Mouse (Mus musculus): ENCODE results near the gene Cux1. TPM values are rescaled to one million over a fixed set of nuclear protein-coding genes. Genes with fewer than 3 reads are reported as not detected.
"Not testable (repeated sequence)": the region's sequence is repeated elsewhere in the genome, so short reads cannot be mapped to it uniquely, and the experiment has no call there.

Gene Cux1
- total RNA-seq, 2 experiments from 2014 or later, result 34.5 to 36.4 TPM

DNA sequence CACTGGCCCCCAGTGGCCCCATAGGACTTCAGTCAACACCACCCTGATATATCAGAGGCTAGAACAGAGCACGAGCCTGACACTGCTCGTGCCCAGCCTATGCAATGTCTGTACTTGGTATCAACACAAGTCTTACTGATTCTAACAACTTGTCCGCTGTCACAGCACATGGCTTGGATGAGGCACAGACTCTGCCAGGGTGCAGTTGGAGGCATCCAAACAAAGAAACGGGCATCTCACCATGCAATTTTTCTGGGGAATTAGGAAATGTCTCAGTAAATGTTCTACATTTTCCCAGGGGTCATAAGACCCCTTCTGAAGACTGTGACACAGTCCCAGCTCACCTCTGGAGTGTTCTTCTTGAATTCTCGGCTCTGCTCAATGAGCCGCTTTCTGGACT, 81.9 kb downstream of the Cux1 start:
- TF ChIP-seq CTCF (conservative IDR thresholded peaks at IDR 0.05), result no peak
- Histone ChIP-seq H3K27ac (no peak overlapping the region), H3K4me3 (no peak overlapping the region)
- no peak for DNase-seq (ENCODE audit: low spot score in 2 of 2)

DNA sequence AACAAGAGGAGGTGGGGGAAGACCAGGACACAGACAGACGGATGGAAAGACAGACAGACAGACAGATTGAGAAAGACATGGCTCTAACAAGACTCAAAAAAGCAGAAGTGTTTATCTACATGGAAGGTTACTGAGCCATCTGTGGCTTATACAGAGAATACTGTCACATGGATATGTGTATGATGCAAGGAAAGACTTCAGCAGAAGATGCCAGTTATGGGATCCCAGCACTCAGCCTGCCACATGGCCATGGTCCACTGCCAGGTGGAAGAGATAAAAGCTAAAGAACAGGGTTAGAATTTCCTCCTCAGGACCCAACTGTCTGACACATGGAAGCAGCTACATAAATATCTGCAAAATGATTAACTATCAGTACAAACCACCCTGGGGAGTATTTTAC, 84.9 kb downstream of the Cux1 start:
- DNase-seq (ENCODE audit: low spot score in 2 of 2), result no peak
- Histone ChIP-seq H3K27ac (no peak overlapping the region), H3K4me3 (no peak overlapping the region)
- no peak for TF ChIP-seq CTCF (conservative IDR thresholded peaks at IDR 0.05)

DNA sequence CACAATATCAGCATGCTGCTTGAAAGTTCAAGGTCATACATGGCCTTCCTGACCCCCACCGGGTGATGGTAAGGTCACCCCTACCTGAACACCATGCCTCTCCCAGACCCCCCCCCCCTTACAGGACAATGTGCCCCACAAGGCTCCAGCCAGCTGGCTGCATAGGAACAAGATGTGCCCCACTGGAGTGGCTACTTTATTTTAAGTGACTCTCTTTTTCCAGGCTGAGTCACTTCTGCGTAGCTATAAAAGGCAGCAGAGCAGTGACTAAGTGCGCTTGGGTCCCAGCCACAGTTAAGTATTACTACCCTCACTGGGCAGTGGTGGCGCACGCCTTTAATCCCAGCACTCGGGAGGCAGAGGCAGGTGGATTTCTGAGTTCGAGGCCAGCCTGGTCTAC, 86.7 kb downstream of the Cux1 start:
- no peak overlapping the region for H3K4me3 ChIP-seq
- no peak for TF ChIP-seq CTCF (conservative IDR thresholded peaks at IDR 0.05)
- H3K27ac ChIP-seq, result no peak overlapping the region
- DNase-seq (ENCODE audit: low spot score in 2 of 2), result no peak

DNA sequence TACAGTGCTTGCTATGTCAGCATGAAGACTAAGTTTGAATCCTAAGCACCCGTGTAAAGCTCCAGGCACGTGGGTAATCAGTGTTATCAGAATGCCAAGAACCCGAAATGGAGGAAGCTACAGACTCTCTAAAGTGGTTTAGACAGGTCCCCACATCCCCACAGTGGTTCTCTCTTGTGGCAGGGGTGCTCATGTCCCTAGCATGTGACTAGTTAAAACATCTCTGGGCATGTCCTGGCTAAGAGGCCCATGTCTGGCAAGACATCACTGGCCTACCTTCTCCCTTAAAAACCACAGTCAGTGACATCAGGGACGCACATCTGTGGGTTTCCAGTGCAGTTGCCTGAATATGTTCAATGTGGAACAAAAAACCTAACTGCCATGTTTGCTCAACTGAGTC, 87.5 kb downstream of the Cux1 start:
- Histone ChIP-seq H3K4me3 (no peak overlapping the region), H3K27ac (no peak overlapping the region)
- DNase-seq (ENCODE audit: low spot score in 2 of 2), result no peak
- TF ChIP-seq CTCF (conservative IDR thresholded peaks at IDR 0.05), result no peak

DNA sequence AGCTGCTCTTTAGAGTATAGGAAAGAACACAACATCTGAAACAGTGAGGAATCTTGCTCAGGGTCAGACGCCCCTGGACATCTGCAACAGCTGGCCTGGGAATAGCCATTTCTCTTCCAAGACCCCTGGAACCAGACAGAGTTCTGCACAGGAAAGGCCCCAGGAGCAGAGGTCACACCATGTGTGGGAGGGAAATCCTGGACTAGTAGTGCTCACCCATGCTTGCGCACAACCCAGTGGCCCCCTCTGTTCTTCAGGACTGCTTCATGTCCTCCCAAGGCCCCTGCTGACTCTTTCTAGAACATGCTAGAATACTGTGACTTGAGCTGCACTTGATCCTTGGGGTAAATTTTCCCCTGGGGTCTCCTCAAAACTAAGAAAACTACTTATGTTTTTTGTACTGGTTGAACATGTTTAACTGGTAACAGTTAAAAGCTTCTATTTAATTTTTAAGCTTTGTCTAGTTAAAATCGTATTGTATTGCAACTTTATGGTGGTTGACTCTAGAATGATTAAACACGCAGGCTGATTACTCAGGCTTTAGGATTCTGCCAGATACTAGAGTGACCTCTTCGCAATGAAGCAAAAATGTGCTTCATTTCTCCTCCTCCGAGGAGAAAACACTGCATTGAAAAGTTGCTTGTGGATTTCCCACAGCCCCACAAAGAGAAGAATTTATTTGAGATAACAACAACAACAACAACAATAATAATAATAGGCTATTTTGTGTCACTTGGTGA, 88.1 kb downstream of the Cux1 start:
- no peak for TF ChIP-seq CTCF (conservative IDR thresholded peaks at IDR 0.05)
- no peak overlapping the region for H3K4me3 ChIP-seq
- no peak overlapping the region for H3K27ac ChIP-seq
- no peak for DNase-seq (ENCODE audit: low spot score in 2 of 2)

DNA sequence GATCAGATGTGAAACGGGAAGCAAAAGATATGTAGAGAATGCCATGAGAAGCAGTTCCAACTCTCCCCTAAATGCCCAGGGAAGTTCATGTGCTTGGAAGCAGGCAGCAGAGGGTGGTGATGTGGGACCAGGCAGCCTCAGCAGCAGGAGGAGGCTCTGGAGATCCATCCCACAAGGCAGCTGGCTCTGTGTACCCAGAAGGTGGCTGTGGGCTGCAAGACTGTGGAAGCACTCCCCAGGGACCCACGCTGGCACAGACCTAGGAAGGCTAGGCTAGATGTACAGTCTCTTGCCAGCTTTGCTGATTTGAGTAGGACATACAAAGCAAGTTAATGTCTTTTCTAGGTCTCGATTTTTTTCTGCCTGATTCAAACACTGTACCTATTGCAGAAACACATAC, 91.0 kb downstream of the Cux1 start:
- DNase-seq (ENCODE audit: low spot score in 2 of 2), result peak; percentile 45 to 48
- no peak overlapping the region for H3K27ac ChIP-seq
- TF ChIP-seq CTCF (conservative IDR thresholded peaks at IDR 0.05), result no peak

DNA sequence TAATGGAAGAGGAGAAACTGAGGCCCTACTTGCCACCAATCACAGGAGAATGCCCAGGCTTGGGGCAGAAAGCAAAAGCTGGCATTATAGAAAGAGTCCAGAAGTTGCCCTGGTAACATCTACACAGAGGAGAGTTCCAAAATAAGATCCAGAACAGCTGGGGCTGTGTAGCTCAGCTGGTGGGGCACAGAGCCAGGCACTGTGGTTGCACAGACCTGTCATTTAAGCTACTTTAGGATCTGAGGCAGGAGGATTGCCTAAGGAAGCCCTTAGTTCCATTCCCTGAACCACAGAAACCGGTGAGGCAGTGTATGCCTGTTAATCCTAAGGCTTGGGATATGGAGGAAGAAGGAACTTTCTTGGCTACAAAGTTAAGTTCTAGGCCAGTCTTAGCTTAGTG, 92.1 kb downstream of the Cux1 start:
- no peak overlapping the region for H3K4me3 ChIP-seq
- no peak for TF ChIP-seq CTCF (conservative IDR thresholded peaks at IDR 0.05)
- DNase-seq (ENCODE audit: low spot score in 2 of 2), result no peak
- H3K27ac ChIP-seq, result no peak overlapping the region

More for the DNA sequence above, 91.0 kb downstream of the Cux1 start:
- H3K4me3 ChIP-seq, result no peak overlapping the region

DNA sequence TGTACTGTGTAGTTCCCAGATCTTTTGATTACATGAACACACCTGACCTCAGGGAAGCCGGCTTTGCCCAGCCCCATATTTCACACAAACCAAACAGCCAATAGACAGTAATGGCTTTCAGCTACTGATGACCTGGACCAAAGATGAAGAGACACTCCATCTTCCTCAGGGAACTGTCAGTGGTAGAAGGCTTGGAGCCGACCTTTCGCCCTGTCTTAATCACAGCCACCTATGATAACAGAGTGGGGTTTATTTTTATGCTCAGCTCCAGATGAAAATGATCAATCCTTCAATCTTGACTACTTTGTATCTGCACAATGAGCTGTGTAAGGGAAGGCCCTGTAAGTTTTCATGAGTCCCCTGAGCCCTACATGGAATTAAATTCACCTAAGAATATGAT, 93.2 kb downstream of the Cux1 start:
- DNase-seq (ENCODE audit: low spot score in 2 of 2), result no peak
- Histone ChIP-seq H3K27ac (no peak overlapping the region), H3K4me3 (no peak overlapping the region)
- no peak for TF ChIP-seq CTCF (conservative IDR thresholded peaks at IDR 0.05)

DNA sequence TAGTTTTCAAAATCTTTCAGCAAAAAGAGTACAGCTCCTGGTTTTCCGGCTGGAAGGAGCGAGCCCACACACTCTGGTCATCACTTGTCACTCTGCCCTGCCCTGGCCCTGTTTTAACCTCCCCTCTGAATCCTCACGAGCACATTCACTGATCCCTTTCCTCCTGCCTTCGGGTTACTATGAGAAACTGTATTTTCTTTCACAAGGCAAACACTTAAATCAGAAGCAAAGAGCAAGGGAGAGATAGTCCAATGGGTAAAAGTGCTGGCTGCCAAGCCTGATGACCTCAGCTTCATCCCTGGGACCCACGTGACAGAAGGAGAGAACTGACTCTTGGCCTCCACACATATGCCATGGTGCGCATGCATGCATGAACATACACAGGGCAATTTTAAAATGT, 94.0 kb downstream of the Cux1 start:
- no peak for TF ChIP-seq CTCF (conservative IDR thresholded peaks at IDR 0.05)
- Histone ChIP-seq H3K4me3 (no peak overlapping the region), H3K27ac (no peak overlapping the region)
- DNase-seq (ENCODE audit: low spot score in 2 of 2), result no peak

DNA sequence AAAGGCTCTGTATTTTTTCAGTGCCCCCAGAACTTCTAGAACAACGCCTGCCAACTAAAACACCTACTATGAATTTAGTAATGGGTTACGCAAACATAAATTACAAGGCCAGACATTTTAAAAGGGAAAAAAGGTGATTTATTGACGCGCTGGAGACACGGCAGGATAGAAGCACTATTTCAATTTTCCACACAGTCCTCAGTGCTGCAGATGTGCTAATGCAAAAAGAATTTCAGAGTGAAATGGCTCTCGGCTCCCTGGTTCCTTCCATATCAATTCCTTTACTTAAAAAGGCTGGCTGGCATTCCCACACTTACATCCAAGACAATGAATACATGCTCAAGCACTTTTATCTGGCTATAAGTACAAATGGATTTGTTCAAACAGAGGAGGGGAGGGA, 94.4 kb downstream of the Cux1 start:
- no peak overlapping the region for H3K27ac ChIP-seq
- DNase-seq (ENCODE audit: low spot score in 2 of 2), result no peak
- TF ChIP-seq CTCF (conservative IDR thresholded peaks at IDR 0.05), result no peak

DNA sequence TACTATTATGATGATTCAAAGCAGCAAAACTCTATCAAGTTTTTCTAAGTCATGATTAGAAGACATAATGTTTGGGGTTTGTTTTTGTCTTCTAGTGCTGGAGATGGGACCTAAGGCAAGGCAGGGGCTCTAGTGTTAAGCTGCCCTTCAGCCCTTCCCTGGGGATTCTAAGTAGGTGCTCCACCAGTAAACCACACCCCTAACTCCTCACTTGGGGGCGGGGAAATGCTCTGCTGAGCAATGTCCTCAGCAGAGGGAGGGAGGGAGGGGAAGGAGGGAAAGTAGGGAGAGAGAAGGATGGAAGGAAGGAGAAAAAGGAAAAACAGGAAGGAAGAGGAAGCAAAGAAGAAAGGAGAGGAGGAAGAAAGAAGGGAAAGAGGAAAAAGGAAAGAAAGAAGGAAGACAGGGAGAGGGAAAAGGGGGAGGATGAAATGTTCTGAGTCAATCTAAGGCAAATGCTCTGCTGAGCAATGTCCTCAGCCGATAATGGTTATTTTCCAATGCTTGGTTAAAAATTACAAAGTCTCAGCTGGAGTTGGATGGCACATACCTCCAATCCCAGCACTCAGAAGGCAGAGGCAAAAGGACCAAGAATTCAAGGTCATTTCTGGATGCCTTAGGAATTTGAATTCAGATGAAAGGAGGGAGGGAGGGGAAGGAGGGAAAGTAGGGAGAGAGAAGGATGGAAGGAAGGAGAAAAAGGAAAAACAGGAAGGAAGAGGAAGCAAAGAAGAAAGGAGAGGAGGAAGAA, 96.1 kb downstream of the Cux1 start:
- not testable (repeated sequence) for DNase-seq (ENCODE audit: low spot score in 2 of 2); H3K4me3 ChIP-seq

More for the DNA sequence above, 94.4 kb downstream of the Cux1 start:
- no peak overlapping the region for H3K4me3 ChIP-seq

DNA sequence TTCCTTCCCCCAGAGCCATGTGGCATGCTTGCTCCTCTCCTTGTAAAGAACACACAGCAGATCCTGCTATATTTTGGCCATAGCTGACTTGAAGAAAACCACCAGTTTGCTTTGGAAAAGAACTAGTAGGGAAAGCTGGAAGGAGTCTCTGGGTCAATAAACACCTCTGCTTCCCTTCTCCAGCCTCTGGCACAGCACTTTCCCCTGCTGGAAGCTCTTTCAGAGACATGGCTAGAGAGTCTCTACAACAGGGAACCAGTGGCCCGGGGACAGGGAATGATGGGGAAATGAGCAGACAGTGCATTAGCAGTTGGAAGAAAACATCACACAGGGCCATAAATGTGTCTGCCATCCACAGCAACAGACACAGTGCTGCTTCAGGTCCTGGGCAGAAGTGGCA, 98.0 kb downstream of the Cux1 start:
- Histone ChIP-seq H3K4me3 (no peak overlapping the region), H3K27ac (no peak overlapping the region)
- DNase-seq (ENCODE audit: low spot score in 2 of 2), result no peak
- no peak for TF ChIP-seq CTCF (conservative IDR thresholded peaks at IDR 0.05)

More for the DNA sequence above, 96.1 kb downstream of the Cux1 start:
- not testable (repeated sequence) for H3K27ac ChIP-seq

DNA sequence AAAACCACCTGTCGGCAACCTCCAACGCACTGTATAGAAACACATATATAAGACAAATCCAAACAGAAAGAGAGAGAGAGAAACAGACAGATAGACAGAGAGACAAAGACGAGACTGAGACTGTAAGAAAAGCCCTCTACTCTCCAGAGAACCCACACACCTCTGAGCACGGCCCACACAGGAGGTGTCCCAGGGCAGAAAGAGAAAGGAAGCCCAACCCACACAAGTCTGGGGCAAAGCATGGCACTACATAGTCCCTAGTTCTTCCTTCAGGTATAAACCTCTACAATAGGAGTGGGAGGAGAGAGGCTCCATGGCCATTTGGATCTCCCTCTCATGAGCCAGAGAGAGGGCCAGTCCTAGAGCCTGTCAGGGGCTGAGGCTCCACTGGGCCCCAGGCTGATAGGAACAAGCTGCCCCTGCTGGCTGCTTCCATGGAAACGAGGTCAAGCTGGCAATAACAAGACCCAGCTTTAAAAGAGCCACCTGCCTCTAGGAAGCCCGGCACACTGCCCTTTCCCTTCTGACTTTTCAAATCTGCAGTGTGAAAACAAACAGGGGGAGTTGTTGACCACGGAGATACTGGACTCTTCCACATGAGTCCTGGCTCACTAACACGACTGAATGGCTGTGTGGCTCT, 99.8 kb downstream of the Cux1 start:
- peak; percentile 47; the same call in 1 of the 2 replicates for TF ChIP-seq CTCF (conservative IDR thresholded peaks at IDR 0.05)
- H3K4me3 ChIP-seq, result no peak overlapping the region
- no peak for DNase-seq (ENCODE audit: low spot score in 2 of 2)
- no peak overlapping the region for H3K27ac ChIP-seq
